Mouse (Mus musculus): ENCODE data around the gene Prpf39. TPM values are rescaled to one million over a fixed set of nuclear protein-coding genes. Genes with fewer than 3 reads are reported as not detected.

The Prpf39 gene
- total RNA-seq (2023): 10 to 100 TPM; 45.7 to 52.7 TPM

GRCm38 (mm10) chr12:65036190-65036870 is at the start of gene Prpf39:
Gene Prpf39 (plus strand): TSS chr12:65036333.

GRCm38 (mm10) chr12:65073611-65074178 is 37.6 kb downstream of the Prpf39 start, which contains the start of gene Fkbp3:
Gene Fkbp3 (minus strand): TSS chr12:65074007.

GRCm38 (mm10) chr12:65075085-65075732 is 39.1 kb downstream of the Prpf39 start, which contains the start of gene Fancm:
Gene Fancm (plus strand): TSS chr12:65075603.

Other genes starting within 250 kb of the Prpf39 start
- 1 to 10 TPM; 3.0 to 3.7 TPM for gene Gm527, start 118.4 kb upstream of the Prpf39 start, total RNA-seq (2023)
- 10 to 100 TPM; 18.7 to 20.1 TPM for gene Klhl28, start 70.8 kb upstream of the Prpf39 start, total RNA-seq (2023)
- 10 to 100 TPM; 25.7 to 28.5 TPM for gene Togaram1, start 70.5 kb upstream of the Prpf39 start, total RNA-seq (2023)
- gene Fkbp3, start 37.7 kb downstream of the Prpf39 start, total RNA-seq (2023): 10 to 100 TPM; 22.5 to 23.5 TPM
- 10 to 100 TPM in 1 of 2 experiments, 1 to 10 TPM in 1; 8.0 to 10.5 TPM for gene Fancm, start 39.3 kb downstream of the Prpf39 start, total RNA-seq (2023)
- 10 to 100 TPM; 16.9 to 18.3 TPM for gene Mis18bp1, start 136.3 kb downstream of the Prpf39 start, total RNA-seq (2023)
- gene Wdr20rt, start 189.2 kb downstream of the Prpf39 start, total RNA-seq (2023): not detected